Mouse (Mus musculus) retina, adult 2 months (tissue): ENCODE results near the gene Col25a1.

ENCODE experiments used
- DNase-seq: peaks from one replicate; pipeline ENCODE4 v3.0.0-alpha.2; 2012; ENCODE audit warnings: low read depth, low spot score

The Col25a1 gene

GRCm38 (mm10) chr3:130310694-130311305, 179.5 kb downstream of the Col25a1 start:
- no peak for DNase-seq

GRCm38 (mm10) chr3:130313246-130313645, 181.9 kb downstream of the Col25a1 start:
- DNase-seq = no peak

GRCm38 (mm10) chr3:130327039-130328015, 196.0 kb downstream of the Col25a1 start:
- DNase-seq = no peak

GRCm38 (mm10) chr3:130328909-130329308, 197.6 kb downstream of the Col25a1 start:
- no peak for DNase-seq

- DNase-seq = no peak
Measured at GRCm38 (mm10) chr3:130329833-130330555, 198.7 kb downstream of the Col25a1 start.

- DNase-seq = no peak
Measured at GRCm38 (mm10) chr3:130330556-130330950, 199.3 kb downstream of the Col25a1 start.

GRCm38 (mm10) chr3:130332347-130332913, 201.1 kb downstream of the Col25a1 start:
- DNase-seq = no peak

GRCm38 (mm10) chr3:130337857-130338256, 206.6 kb downstream of the Col25a1 start:
- DNase-seq = no peak

- DNase-seq = no peak
Measured at GRCm38 (mm10) chr3:130338371-130338770, 207.1 kb downstream of the Col25a1 start.

- no peak for DNase-seq
Measured at GRCm38 (mm10) chr3:130350161-130350560, 218.9 kb downstream of the Col25a1 start.

DNA sequence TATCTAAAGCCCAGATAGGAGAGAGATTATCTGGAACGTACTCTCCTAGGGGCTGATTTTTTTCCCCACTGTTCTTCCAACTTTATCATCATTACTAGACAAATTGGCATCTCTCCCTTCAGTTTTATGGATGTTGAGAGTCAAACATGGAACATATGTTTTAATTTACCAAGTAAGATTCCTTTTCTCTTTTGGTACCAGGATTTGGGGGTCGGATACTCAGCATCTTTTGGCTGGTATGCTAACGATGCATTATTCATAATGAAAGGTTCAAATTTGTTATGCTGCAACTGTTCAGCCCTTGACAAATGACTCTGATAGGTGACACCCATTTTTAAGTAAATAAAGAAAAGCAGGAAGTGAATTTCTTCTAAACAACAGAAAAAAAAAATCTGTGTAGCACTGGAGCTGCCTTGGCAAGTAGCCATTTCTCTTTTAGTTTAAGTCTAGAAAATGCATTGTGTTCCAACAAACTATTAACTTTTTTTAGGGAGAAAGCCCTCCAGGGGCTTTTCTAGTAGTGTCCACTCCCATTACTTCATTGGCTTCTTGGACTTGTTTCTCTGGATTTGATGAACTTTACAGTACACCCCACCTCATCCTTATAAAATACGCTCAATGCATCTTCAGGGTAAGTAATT, 223.2 kb downstream of the Col25a1 start:
- DNase-seq = no peak

GRCm38 (mm10) chr3:130356575-130357173, 225.4 kb downstream of the Col25a1 start:
- DNase-seq = no peak

GRCm38 (mm10) chr3:130360813-130361212, 229.5 kb downstream of the Col25a1 start:
- DNase-seq = no peak

GRCm38 (mm10) chr3:130361922-130362321, 230.6 kb downstream of the Col25a1 start:
- DNase-seq = no peak

DNA sequence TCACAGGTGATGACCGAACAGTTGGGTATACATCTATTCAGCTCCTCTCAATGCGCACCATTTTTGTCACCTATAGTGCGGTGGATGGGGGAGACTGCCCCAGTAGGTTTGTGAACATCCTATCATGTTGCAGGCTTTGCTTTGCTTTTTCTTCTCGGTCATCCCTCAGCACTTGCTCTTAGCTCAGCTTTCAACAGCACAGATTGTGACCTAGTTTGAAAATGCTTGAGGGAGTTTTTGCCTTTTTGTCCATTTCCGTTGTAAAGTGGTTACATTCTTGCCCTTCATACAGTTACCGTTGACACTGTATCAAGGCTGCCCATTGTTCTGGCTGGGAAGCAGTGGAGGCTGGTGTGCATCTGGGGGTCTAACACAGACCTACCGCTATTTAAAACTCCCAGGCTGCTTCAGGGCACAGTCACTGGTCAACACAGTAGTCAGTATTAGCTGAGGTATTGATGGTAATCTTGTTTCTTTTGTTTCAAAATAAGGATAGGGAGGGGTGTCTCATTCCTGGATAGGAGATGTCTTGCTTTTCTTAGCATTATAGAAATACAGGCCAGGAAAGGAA, 231.6 kb downstream of the Col25a1 start:
- no peak for DNase-seq

DNA sequence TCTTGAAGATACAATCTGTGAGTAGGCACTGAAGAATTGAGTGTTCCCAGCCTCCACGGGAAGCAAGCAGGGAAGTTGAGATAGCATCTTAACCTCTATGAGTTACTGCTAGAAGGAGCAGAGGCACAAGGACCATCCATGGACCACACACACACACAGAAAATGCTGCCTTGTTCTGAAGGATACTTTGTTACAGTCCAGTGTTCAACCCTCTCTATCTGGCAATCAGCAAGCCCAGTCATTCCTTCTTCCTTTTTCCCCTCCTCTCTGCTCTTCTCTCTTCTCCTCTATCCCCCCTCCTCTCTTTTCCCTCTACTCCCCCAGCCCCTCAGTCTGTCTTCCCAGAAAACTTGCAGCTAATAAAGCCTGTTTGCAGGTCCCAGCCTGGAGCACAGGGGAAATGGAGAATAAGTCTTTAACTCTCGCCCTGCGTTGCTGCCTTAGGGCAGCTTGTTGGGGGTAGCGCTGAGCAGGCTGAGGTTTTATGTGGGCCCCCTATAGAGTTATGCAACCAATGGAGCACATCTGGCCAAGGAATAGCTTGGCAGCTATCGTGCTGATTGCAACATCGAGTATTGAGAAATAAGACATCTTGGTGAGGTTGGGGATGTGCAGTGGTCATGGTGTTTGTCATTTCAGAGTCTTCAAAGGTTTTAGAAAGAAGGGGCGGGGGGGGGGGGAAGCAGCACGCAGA, 235.8 kb downstream of the Col25a1 start:
- DNase-seq = no peak

DNA sequence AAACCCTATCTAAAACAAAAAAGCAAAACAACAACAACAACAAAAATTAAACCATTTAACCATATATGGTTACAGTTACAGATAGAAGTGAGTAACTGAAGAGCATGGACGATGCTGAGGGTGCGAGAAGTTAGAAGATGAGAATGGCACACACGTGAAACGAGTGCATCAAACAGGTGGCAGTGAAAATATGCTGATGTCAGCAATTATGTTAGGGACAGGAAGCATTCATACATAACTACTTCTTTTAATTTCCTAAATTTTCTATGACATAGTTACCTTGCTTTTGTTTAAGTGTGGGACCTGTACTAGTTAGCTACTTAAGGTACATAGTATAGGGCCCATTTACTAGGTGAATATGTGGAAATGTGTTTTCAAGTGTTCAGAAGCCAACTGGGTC, 237.1 kb downstream of the Col25a1 start:
- no peak for DNase-seq

DNA sequence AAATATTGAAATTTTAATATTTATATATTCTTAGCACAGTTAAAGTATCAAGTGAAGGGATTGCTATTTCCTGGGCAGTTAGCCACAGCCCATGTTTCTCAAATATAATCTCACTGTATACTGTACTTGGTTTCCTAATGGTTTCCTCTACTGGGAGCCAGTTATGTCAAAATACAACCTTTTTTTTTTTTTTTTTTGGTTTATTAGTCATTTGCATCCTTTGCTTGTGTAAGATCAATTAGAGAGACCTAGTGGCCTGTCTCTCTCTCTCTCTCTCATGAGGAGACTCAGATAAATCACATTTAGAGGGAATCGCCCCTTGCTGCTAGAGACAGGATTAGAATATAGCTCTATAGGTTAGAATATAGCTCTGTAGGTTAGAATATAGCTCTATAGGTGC, 237.8 kb downstream of the Col25a1 start:
- no peak for DNase-seq

DNA sequence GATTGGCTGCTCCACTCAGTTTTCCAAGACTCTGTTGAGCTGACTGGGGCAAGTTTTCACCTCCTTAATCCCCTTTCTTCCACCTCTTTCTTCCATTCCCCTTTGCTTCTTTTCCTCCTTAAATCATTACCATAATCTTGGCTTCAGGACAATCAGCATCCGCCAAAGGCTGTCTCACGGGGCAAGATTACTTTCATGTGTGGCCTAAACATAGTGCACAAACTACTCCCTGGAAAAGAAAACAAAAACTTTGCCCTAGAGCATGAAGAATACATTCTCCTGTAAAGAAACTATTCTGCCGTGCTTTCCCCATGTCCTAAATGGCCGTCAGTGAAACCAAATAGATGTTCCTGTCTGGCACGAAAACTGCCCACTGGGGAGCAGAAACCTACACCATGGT, 238.9 kb downstream of the Col25a1 start:
- DNase-seq = no peak

GRCm38 (mm10) chr3:130373145-130373544, 241.8 kb downstream of the Col25a1 start:
- no peak for DNase-seq
